Mouse (Mus musculus): Measurements from ENCODE around the gene Arid3b.

The Arid3b gene

GRCm38 (mm10) chr9:57831267-57832082 lies 5.1 kb downstream of the Arid3b start:
- DNase-seq (ENCODE audit: low read depth, low spot score), result peak; percentile 92

GRCm38 (mm10) chr9:57829812-57830557 lies 6.6 kb downstream of the Arid3b start:
- no peak for DNase-seq (ENCODE audit: low read depth, low spot score)

GRCm38 (mm10) chr9:57823397-57823796 lies 13.2 kb downstream of the Arid3b start:
- DNase-seq (ENCODE audit: low read depth, low spot score), result no peak

GRCm38 (mm10) chr9:57822812-57823211 lies 13.8 kb downstream of the Arid3b start:
- DNase-seq (ENCODE audit: low read depth, low spot score), result no peak

DNA sequence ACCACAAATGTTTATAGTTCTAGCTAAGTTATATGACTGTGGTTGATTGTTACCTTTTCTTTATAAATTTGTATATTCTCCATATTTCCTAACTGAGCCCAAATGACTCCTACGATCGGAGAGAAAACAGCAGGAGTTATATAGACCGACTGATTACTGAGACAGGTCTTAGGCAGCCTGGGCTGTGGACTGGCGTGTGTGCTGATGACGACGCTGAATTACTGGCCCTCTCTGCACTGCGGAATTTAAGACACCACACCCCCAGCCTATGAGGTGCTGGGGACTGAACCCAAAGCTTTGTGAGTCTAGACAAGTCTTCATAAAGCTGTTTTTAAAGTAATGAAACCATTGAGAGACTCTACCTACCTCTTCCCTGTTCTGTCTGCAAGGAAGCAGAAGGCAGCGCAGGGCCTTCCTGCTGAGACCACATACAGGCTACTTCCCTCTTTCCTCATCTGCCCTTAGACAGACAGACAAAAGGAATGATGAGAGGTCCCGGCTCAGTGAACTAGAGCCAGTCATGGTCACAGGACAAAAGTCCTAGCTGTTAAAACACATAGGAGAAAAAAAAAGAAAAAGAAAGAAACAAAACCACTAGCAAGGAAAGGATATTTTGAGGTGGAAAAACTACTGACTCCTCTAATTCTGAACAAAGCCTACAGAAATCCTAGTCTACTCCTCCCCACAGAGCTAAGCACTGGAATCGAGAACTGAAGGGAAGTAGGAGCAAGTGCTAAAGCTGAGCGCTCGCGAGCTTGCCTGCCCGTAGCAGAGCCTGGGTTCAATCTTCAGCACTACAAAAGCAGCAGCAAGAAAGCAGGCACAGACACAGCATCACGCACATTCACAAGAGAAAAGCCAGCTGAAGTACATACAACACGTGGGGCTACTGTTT lies 16.2 kb downstream of the Arid3b start:
- no peak for DNase-seq (ENCODE audit: low read depth, low spot score)

- DNase-seq (ENCODE audit: low read depth, low spot score), result no peak
Measured at GRCm38 (mm10) chr9:57817220-57817667, 19.3 kb downstream of the Arid3b start.

DNA sequence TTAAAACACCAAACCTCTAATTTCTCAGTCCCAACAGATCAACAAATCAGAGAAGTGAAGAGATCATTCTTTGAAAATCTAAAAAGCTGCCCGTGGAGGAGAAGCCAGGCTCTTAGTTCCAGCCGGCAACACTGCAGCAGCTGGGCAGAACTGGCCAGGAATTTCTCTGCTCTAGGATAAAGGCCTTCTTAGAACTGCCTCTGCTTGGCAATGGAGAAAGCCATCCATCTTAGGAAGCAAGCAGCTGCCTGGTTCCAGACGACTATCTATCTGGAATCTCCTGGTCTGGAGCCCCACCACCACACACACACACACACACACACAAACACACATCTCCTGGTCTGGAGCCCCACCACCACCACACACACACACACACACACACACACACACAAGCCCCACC lies 21.7 kb downstream of the Arid3b start:
- no peak for DNase-seq (ENCODE audit: low read depth, low spot score)

- peak; percentile 33 for DNase-seq (ENCODE audit: low read depth, low spot score)
Measured at GRCm38 (mm10) chr9:57814014-57814413, 22.6 kb downstream of the Arid3b start.

GRCm38 (mm10) chr9:57811793-57812733 lies 24.5 kb downstream of the Arid3b start:
- DNase-seq (ENCODE audit: low read depth, low spot score), result no peak

- no peak for DNase-seq (ENCODE audit: low read depth, low spot score)
Measured at GRCm38 (mm10) chr9:57810691-57811090, 25.9 kb downstream of the Arid3b start.

DNA sequence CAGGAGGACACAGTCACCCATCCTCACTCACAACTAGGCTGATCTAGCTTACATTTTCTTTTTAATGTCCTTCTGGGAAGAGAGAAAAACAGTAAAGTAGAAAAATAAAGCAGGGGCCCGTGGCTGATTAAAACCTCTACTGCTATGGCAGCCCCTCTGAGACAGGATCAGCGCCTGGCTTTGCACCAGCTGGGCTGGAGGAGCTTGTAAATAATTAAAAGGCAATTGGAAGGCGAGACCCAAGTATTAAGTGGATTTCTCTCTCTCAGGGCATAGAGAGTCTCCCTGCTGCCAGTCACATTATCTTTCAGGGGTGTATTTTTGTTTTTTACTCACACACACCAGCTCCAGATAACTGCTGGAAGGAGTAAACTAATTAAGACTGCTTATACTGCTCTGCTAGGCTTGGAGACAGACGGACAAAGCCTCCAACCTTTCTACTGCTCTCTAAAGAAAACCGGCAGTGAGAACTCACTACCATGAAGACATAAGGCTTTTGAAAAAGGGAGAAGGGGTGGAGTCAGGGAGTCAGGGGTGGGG lies 27.8 kb downstream of the Arid3b start:
- DNase-seq (ENCODE audit: low read depth, low spot score), result no peak

GRCm38 (mm10) chr9:57807174-57807651 lies 29.4 kb downstream of the Arid3b start:
- DNase-seq (ENCODE audit: low read depth, low spot score), result peak; percentile 30

DNA sequence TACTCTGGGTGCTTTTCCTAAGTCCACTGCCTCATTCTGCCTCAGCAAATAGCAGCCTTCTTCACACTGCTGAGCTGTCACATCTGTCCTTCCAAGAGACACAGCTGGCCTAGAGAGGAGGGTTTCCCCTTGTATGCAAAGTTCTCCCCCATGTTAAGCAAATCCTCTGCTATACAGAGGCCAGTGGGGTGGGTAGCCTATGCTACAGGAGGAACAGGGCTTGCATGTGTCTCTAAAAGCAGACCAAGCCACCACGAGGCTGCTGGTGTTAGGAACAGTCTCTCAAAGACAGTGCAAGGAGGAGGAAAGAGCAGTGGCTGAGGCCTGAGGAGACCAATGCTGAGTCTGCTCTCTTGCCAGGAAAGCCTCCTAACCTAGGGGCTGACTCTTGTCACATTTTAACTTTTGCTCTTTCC lies 30.5 kb downstream of the Arid3b start:
- DNase-seq (ENCODE audit: low read depth, low spot score), result peak; percentile 90

DNA sequence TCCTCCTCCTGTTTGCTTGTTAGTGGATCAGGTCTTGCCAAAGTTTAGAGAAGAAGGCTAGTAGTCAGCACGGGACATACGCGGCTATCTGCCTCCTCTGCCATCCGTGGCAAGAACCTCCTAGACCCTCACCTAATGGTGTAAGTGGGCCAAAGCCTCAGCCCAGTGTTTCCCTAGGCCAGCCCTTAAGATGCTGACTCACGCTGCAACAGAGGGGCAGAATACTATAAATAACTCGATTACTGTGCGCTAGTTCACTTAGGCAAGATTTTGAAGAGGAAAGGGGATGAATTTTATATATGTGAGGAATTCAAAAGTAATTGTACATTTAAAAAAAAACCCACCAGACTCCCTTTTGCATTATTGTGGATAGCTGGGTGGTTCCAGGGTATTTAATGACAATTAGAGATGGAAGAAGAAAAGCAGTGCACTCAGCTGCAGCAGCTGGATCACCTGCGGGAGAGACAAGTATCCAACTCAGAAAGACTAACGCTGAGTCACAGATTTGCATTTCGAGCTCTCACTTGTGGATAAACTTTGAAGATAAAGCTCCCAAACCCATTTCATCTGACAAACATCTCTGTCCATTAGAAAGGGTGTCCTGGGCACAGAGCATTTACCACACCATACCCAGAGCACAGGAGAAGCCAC lies 31.4 kb downstream of the Arid3b start:
- DNase-seq (ENCODE audit: low read depth, low spot score), result no peak

GRCm38 (mm10) chr9:57803839-57804238 lies 32.8 kb downstream of the Arid3b start:
- no peak for DNase-seq (ENCODE audit: low read depth, low spot score)

DNA sequence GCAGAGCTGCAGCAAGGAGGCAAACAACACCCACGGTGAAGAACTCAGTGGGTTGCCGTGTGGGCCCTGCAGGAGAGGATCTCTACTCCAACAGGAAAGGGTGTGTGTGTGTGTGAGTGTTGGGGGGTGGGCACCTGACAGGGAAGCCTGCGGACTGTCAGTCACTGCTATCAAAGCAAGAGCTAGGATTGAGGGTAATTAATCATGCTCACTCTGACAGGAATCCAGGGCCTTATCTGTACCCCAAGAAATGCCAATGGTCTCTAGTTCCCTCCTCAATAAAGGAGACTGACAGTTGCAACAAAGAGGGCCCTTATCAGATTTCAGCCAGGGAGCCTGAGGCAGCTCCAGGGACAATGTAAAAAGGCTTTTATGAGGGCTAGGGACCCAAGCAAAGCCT lies 33.5 kb downstream of the Arid3b start:
- no peak for DNase-seq (ENCODE audit: low read depth, low spot score)

DNA sequence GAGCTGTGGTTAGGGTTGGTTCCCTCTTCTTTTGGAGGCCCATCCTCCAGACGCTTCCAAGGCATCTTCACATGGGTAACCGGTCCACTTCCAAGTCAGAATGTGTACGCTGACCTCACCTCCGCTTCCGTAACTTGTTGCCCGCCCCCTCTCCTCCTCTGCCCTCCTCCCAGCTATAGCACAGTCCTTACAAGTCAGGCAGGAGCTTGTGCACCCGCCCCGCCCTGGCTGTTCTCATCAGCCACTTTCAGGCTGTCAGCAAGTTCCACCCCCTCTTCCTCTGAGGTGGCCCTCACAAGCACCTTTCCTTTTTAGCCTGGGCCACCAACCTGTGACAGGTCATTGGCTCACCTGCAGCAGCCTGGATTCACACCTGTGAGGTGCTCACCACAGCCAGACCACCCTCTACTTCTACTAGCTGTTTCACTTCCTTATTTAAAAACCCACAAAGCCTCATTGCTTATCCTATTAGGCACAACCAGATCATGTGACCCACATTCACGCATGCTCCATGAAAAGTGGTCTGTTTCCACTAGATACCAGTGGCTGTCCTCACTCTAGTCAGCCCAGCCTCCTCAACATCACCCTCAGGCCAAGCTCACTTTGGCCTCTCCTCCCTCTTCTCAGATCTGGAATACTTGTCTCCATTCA lies 36.1 kb downstream of the Arid3b start:
- DNase-seq (ENCODE audit: low read depth, low spot score), result peak; percentile 87

DNA sequence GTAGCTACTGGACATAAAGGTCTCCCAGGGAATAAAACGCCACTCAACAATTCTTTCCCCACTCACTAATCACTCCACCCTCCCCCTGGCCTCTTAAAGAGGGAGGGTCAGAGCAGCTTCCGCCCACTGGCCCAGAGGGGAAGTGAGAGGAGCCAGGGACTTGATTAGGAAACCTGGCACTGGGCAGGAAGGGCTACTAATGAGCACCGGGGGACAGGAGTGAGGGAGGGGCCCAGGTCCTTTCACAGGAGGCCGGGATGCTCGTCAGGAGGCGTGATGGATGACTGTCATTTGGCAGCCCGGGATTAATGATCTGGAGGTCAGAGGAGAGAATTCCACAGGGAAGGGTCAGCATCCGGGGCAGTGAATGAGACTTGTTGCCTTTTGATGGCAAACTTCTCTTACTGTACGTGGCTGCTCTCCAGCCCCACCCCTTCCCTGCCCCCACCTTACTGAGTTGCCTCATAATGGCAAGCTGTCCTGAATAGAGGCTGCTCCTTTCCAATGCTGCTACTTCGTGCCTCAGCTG lies 37.8 kb downstream of the Arid3b start:
- no peak for DNase-seq (ENCODE audit: low read depth, low spot score)

DNA sequence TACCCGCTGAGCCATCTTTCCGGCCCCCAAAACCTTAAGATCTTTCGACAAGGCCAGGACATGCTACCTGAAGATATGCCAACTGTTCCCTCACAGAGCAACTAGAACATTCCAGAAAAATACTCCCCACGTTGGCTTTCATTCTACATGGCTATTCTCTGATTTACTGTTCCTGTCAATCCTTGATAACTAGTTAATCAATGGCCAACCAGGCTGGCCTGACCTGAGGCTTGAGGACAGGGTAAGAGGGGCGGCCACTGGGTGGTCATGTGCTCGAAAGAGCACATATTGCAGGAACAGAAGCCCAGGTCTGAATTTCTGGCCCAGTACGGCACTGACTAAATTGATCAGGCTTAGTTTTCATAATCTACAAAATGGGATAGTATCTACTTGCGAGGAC lies 39.1 kb downstream of the Arid3b start:
- DNase-seq (ENCODE audit: low read depth, low spot score), result no peak

All from A20 (cell line).